Mouse (Mus musculus) midbrain, postnatal 0 days (tissue): ENCODE measurements at regions not wholly inside any gene's neighbourhood (a gene's known extent, or its start where the extent isn't known, plus 50 kb on each side); places are given as distances from the start of the nearest gene placed in this dataset.
A peak's percentile ranks its signal among the peaks of the same experiment; 100 is the strongest.

Experiments
- ATAC-seq: fragments of 200-750 bp; cut with Nextera tagmentation; 2 replicates; pipeline ENCODE4 v1.8.0; 2017; ENCODE audit warnings: moderate number of reproducible peaks, mild to moderate bottlenecking, moderate TSS enrichment, moderate library complexity; ENCODE audit not compliant: low FRiP score
- DNase-seq: peaks from one replicate; pipeline ENCODE4 v3.0.0-alpha.2; 2015; ENCODE audit warnings: low spot score
- H3K27ac ChIP-seq: fragments of 300-500 bp; sonication (generic); 2 replicates; pipeline ENCODE4 v1.5.1; 2014; ENCODE audit warnings: low read depth, mild to moderate bottlenecking, low read length, mixed read lengths
- H3K27me3 ChIP-seq: fragments of 300-500 bp; sonication (generic); 2 replicates; pipeline ENCODE4 v1.6.1; 2014; ENCODE audit warnings: low read length, control low read depth, mixed read lengths; ENCODE audit not compliant: insufficient read depth
- H3K36me3 ChIP-seq: fragments of 300-500 bp; sonication (generic); 2 replicates; pipeline ENCODE4 v1.6.1; 2014; ENCODE audit warnings: low read length, control low read depth, mixed read lengths; ENCODE audit not compliant: insufficient read depth
- H3K4me1 ChIP-seq: fragments of 300-500 bp; sonication (generic); 2 replicates; pipeline ENCODE4 v1.6.1; 2014; ENCODE audit warnings: mild to moderate bottlenecking, control low read depth, antibody characterized with exemption, low read length, mixed read lengths; ENCODE audit not compliant: insufficient read depth
- H3K4me2 ChIP-seq: fragments of 300-500 bp; sonication (generic); 2 replicates; pipeline ENCODE4 v1.6.1; 2014; ENCODE audit warnings: low read depth, mild to moderate bottlenecking, low read length, mixed read lengths; ENCODE audit not compliant: poor library complexity, severe bottlenecking
- H3K4me3 ChIP-seq: fragments of 300-500 bp; sonication (generic); 2 replicates; pipeline ENCODE4 v1.5.1; 2014; ENCODE audit warnings: low read depth, mild to moderate bottlenecking, low read length, moderate library complexity
- H3K9ac ChIP-seq: fragments of 300-500 bp; sonication (generic); replicated peaks from 2 replicates; pipeline ENCODE4 v1.6.1; 2014; ENCODE audit warnings: mild to moderate bottlenecking, low read length, moderate library complexity, mixed read lengths; ENCODE audit not compliant: poor library complexity, severe bottlenecking
- H3K9me3 ChIP-seq: fragments of 300-500 bp; sonication (generic); 2 replicates; pipeline ENCODE4 v1.6.1; 2016; ENCODE audit warnings: low read length, control low read depth
- CTCF ChIP-seq: IDR thresholded peaks from 2 replicates; pipeline ENCODE4 v1.5.1; 2016; ENCODE audit warnings: antibody characterized with exemption, mild to moderate bottlenecking
- WGBS: fragments of 180-500 bp; shearing (Covaris S2); extraction: QIAGEN DNeasy Blood & Tissue Kit; methylation state at CpG from one replicate; pipeline ENCODE4 v1.1.7; 2014; 5-methylcytosine and 5-hydroxymethylcytosine counted together

- no peaks in the 10 kb centered on the region for H3K4me1 ChIP-seq
- WGBS: 18% methylated on average over 12 of the region's 12 CpGs
- H3K27me3 ChIP-seq: no peaks in the 10 kb centered on the region
- H3K4me3 ChIP-seq: no peak overlapping the region
- H3K36me3 ChIP-seq: no peaks in the 10 kb centered on the region
- peak; percentile 27 for DNase-seq
- H3K9me3 ChIP-seq: peaks cover 3% of the 10 kb centered on the region; the same call in 1 of the 2 replicates
- H3K9ac ChIP-seq: no peak overlapping the region
- no peak overlapping the region for H3K27ac ChIP-seq
- H3K4me2 ChIP-seq: no peak overlapping the region
- no peak for ATAC-seq
- no peak for TF ChIP-seq CTCF
Observed at GRCm38 (mm10) chr10:83963779-83964643, 241.3 kb downstream of the 1500009L16Rik start.

GRCm38 (mm10) chr10:83964838-83965237 lies 242.2 kb downstream of the 1500009L16Rik start:
- peaks cover 3% of the 10 kb centered on the region; the same call in 1 of the 2 replicates for H3K9me3 ChIP-seq
- H3K27me3 ChIP-seq: no peaks in the 10 kb centered on the region
- H3K4me1 ChIP-seq: no peaks in the 10 kb centered on the region
- no peak overlapping the region for H3K4me2 ChIP-seq
- H3K27ac ChIP-seq: no peak overlapping the region
- H3K36me3 ChIP-seq: no peaks in the 10 kb centered on the region
- no peak overlapping the region for H3K4me3 ChIP-seq
- TF ChIP-seq CTCF: no peak
- H3K9ac ChIP-seq: no peak overlapping the region
- DNase-seq (no peak), ATAC-seq (no peak)
- WGBS: 48% methylated on average over 5 of the region's 5 CpGs

DNA sequence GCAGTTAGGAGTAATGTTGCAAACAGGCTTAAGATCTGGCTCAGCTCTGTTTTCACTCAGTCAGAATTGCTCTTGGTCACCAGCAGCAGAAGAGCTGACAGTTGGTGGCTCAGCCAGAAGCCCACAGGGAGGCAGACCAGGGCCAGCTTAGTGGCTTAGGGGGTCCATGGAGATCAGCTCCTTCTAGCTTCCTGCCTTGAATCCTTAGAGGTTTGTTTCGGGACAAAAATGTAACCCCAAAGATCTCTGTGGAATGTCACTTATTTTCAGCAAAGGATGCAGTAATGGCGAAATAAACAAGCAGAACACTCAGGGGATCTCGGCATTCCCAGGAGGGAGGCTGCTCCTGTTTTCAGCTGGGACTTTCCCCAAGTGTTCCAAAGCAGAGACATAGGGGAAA lies 247.8 kb downstream of the 1500009L16Rik start:
- H3K4me1 ChIP-seq: no peaks in the 10 kb centered on the region
- ATAC-seq (no peak), DNase-seq (no peak)
- no peaks in the 10 kb centered on the region for H3K27me3 ChIP-seq
- 75% methylated on average over 3 of the region's 3 CpGs for WGBS
- no peak overlapping the region for H3K4me3 ChIP-seq
- H3K9me3 ChIP-seq: peaks cover 3% of the 10 kb centered on the region; the same call in 1 of the 2 replicates
- no peak overlapping the region for H3K4me2 ChIP-seq
- no peak overlapping the region for H3K9ac ChIP-seq
- H3K36me3 ChIP-seq: no peaks in the 10 kb centered on the region
- no peak for TF ChIP-seq CTCF
- no peak overlapping the region for H3K27ac ChIP-seq

DNA sequence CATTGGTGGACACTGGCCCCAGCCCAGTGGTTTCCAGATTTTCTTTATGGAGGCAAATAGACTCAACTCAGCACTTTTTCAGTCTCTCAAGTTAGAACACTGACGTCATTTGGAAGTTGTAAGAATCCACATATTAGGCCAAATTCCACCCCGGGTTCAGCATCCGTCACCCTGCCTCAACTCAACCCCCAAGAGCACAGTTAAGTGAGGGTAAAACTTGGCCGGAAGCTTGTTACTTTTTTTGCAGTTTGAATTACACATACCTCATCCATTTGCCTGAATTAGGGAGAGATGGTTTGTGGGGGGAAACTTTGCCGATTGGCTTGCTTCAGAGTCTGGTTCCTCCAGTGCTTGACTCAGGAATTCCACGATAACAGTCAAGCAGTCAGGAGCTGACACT lies 251.9 kb downstream of the 1500009L16Rik start:
- Histone ChIP-seq H3K9ac (no peak overlapping the region), H3K4me2 (no peak overlapping the region), H3K27ac (no peak overlapping the region), H3K4me3 (no peak overlapping the region), H3K4me1 (no peaks in the 10 kb centered on the region), H3K36me3 (no peaks in the 10 kb centered on the region), H3K9me3 (no peaks in the 10 kb centered on the region), H3K27me3 (no peaks in the 10 kb centered on the region)
- WGBS: 85% methylated on average over 6 of the region's 6 CpGs
- TF ChIP-seq CTCF: no peak
- DNase-seq: no peak
- ATAC-seq: no peak

DNA sequence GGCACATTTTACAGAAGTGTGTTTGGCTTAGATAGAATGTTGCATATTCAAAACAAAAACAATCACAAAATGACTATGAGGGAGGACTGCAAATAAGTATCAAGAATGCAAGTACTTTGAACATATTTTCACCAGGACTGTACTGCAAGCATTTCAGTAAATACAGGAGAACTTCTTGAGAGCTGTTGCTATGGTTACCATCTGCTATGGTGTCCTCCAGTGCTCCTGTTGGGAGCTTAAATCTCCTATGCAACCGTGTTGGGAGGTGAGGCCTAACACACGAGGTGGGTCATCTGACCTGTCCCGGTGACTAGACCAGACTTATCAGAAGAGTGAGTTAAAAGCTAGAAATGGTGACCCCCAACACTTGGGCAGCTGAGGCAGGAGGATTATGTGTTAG lies 253.9 kb downstream of the 1500009L16Rik start:
- no peak for TF ChIP-seq CTCF
- H3K4me1 ChIP-seq: no peaks in the 10 kb centered on the region
- no peak overlapping the region for H3K4me3 ChIP-seq

DNA sequence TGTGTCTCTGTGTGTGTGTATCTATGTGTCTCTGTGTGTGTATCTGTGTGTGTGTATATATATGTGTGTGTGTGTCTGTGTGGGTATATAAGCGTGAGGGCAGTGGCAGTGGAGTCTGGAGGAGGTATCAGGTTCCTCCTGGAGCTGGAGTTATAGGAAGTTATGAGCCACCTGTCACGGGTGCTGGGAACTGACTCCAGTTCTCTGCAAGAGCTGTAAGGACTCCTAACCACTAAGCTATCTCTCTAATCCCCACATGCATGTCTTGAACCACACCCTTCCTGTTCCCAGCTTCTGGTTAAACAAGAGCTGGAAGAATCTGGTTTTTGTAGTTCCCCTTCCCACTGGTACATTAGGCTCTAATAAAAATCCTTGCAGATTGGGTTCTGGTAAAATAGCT lies 257.3 kb downstream of the 1500009L16Rik start:
- no peaks in the 10 kb centered on the region for H3K9me3 ChIP-seq
- 91% methylated on average over 2 of the region's 2 CpGs for WGBS
- no peak for ATAC-seq
- no peak overlapping the region for H3K9ac ChIP-seq
- no peaks in the 10 kb centered on the region for H3K36me3 ChIP-seq
- DNase-seq: no peak
- no peaks in the 10 kb centered on the region for H3K27me3 ChIP-seq
- no peaks in the 10 kb centered on the region for H3K4me1 ChIP-seq
- no peak for TF ChIP-seq CTCF
- H3K4me3 ChIP-seq: no peak overlapping the region
- no peak overlapping the region for H3K27ac ChIP-seq
- no peak overlapping the region for H3K4me2 ChIP-seq

More for the DNA sequence above, 253.9 kb downstream of the 1500009L16Rik start:
- Histone ChIP-seq H3K9me3 (no peaks in the 10 kb centered on the region), H3K36me3 (no peaks in the 10 kb centered on the region), H3K27me3 (no peaks in the 10 kb centered on the region), H3K4me2 (no peak overlapping the region), H3K27ac (no peak overlapping the region), H3K9ac (no peak overlapping the region)
- WGBS: 26% methylated on average over 3 of the region's 3 CpGs
- peak; percentile 55 for DNase-seq
- no peak for ATAC-seq
